Mouse (Mus musculus) retina, postnatal 7 days (tissue): Measurements from ENCODE around the gene Ankrd34a.
A peak's percentile ranks its signal among the peaks of the same experiment; 100 is the strongest.
"Not testable (repeated sequence)": the region's sequence is repeated elsewhere in the genome, so short reads cannot be mapped to it uniquely, and the experiment has no call there.

ENCODE experiments used
- DNase-seq: peaks from one replicate; pipeline ENCODE4 v3.0.0-alpha.2; 2012; ENCODE audit warnings: low read depth, low spot score

The Ankrd34a gene

GRCm38 (mm10) chr3:96579885-96580454 lies 16.5 kb upstream of the Ankrd34a start:
- DNase-seq: peak; percentile 92

DNA sequence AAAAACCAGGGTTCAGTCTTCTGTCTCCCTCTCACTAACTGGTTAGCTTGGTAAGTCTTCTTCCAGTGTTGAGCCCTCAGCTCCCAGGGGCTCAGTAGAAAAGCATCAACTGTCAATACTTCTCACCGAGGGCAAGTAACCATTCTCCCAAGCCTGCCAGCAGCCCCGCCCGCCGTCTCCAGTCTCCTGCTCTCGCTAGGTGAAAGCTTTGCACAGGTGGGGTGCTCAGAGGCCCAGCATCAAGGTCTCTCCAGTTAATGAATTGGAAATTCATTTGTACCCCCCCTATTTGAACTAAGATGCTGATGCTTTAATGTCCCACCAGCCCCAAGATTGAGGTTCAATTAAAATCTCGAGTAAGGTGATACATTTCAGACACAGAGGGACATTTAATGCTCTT lies 15.3 kb upstream of the Ankrd34a start:
- DNase-seq: no peak

DNA sequence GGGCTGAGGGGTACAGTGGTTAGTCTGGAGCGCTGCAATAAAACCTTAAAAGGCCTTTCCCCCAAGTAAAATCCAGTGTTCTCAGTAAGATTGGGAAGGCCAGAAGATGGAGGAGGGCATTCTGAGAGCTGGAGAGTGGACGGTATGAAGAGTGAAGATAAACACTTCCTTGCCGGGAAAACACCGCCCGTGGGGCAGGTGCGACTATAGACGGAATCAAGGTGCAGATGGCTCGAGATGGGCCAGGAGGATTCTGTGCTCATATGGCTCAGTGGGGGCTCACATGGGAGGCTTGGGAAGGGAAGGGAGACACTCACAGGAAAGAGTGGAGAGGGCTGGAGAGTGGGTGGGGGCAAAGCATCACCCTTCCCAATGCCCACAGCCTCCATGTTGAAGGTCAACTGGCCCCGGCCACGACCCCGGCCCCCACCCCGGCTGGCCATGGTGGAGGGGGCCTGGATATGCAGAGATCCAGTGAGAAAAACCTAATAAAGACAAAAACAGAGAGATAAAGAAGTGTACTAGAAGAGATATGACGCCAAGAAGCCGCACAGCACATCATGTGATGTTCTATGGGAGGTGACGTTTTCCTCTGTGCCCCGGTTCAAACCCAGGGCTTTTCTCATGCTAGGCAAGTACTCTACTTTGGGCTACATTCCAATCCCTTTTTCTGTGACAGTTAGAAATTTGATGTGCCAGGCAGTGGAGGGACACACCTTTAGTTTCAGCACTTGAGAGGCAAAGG lies 14.5 kb upstream of the Ankrd34a start:
- no peak for DNase-seq

DNA sequence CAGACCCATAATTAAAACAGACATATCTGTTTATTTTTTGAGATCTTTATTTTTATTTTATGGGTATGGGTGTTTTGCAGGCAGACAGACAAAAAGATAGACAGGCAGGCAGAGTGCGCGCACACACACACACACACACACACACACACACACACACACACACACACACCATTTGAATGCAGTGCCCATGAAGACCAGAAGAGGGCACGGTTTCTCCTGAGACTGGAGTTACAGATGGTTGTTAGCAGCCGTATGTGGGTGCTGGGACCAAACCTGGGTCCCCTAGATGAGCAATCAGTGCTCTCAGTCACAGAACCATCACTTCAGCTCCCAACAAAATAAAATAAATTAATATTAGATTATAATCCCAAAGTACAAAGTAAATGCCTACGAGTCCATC lies 13.1 kb upstream of the Ankrd34a start:
- DNase-seq: no peak

DNA sequence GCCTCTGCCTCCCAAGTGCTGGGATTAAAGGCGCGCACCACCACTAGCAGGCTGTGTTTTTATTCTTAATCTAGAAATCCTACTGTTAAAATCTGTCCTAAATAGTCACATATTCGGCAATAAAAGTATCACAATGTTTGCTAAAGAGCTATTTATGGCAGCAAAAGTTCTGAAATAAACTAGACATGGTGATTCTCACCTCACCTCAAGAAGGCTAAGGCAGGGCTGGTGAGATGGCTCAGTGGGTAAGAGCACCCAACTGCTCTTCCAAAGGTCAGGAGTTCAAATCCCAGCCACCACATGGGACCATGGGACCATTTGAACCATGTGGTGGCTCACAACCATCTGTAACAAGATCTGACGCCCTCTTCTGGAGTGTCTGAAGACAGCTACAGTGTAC lies 5.8 kb upstream of the Ankrd34a start:
- no peak for DNase-seq

DNA sequence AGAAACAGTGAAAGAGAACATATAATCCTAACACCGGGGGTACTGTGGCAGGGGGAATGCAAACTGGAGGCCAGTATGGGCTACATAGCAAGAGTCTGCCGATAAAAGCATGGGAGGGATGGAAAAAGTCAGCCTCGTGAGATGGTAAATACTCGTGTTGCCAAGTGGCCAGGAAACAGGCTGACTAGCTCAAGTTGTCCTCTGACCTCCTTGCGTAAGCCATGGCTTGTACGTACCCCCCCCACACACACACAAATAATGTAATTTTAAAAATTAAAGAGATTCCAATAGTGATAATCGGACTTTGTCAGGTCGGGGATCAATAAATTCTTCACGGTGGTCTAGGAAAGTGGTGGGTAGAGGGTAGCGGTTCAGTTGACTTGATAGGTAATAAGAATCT lies 3.1 kb upstream of the Ankrd34a start:
- DNase-seq: no peak

DNA sequence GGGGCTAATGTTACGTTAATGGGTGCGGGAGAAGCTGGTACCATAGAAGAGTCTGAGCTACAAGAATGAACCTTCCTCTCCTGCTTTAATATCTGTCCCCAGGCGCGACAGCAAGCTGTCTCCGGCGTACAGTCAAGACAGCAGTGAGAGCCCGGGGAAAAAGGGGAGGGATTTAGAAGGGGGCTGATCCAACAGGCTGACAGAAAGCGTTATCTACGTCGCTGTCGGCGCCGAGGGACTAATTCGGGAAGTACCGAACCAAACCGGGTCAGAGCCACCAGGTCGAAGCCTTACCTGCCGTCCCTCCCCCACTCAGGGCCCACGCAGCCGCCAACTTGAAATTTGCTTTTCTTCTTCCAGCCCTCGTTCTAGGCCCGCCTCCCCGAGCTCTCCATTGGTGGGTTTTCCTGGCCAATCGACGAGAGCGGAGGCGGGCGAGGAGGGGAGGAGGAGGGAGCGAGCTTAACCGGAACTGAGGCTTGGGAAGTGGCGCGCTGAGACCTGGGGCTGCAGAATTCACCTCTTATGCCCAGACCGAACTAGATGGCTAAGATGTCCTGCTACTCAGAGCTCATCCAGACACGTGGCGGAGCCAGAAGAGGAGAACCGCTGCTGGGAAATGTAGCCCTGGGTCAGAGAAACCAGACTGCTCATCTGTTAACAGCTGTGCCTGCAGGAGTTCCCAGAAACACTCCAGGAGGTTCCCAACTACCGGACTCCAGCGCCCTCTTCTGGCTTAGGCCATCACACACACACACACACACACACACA lies 2.5 kb upstream of the Ankrd34a start, which contains the start of gene Polr3gl:
Gene Polr3gl, minus strand, starts transcription at position 392 of the 771 bp plus-strand sequence.
- peak; percentile 89 for DNase-seq

DNA sequence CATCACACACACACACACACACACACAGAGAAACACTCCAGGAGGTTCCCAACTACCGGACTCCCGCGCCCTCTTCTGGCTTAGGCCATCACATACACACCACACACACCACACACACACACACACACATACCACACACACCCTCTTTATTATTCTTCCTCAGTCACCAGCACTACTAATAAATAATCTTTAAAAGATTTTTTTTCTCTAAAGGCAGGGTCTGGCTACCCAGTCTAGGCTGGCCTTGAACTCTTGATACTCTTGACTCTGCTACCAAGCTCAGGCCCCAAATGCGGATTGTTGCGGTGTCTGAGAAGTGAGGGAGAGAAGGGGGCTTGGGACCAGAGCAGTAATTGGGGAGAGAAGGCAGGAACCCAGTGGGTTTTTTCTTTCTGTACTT lies 1.6 kb upstream of the Ankrd34a start:
- no peak for DNase-seq

DNA sequence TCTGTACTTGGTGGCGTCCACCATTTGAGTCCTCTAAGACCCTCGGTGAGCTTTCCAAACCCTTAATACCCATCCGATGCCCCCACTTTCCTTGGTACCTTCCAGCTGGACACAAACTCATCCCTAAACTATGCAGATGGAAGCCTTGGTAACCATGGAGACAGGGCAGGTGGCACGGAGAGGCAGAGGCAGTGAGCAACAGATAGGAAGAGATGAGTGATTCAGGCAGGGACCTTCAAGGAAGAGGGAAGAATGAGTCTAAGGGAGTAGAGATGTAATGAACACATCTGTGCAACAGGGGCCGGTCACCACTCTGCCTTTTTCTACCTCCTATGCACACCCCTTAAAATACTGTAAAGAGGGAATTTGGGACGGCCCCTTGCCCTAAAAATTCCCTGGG lies 775 bp upstream of the Ankrd34a start:
- DNase-seq: no peak

- no peak for DNase-seq
Measured at GRCm38 (mm10) chr3:96596855-96597254, 419 bp downstream of the Ankrd34a start.

DNA sequence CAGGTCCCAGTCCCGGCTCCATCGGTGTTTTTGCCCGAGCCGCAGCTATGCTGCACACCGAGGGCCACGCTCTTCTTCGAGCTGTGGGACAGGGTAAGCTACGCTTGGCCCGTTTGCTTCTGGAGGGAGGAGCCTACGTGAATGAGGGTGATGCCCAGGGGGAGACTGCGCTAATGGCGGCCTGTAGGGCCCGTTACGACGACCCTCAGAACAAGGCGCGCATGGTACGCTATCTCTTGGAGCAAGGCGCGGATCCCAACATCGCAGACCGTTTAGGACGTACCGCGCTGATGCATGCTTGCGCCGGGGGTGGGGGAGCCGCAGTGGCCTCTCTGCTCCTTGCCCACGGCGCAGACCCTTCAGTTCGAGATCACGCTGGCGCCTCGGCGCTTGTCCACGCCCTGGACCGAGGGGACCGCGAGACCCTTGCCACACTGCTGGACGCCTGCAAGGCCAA lies 1.0 kb downstream of the Ankrd34a start:
- no peak for DNase-seq

GRCm38 (mm10) chr3:96598156-96599068 lies 2.0 kb downstream of the Ankrd34a start:
- DNase-seq: peak; percentile 32

GRCm38 (mm10) chr3:96599069-96599393 lies 2.6 kb downstream of the Ankrd34a start:
- DNase-seq: no peak

DNA sequence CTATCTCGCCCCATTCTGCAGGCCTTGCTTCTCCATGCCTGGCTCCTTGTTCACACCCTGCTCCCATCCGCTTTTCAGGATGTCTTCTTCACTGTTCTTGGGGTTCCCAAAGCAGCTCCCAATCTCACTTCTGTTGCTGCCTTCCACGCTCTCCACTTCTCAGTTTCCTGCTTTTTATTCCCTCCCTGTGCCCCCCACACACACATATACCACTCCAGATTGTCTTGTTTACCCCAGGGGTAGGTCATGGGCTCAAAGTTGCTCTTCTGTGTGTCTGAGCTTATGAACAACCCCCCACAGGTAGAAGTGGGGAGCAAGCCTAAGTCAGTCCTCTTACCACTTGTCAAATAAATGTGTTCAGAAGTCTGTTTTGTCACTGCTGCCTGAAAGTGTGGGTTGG lies 3.0 kb downstream of the Ankrd34a start:
- DNase-seq: no peak

DNA sequence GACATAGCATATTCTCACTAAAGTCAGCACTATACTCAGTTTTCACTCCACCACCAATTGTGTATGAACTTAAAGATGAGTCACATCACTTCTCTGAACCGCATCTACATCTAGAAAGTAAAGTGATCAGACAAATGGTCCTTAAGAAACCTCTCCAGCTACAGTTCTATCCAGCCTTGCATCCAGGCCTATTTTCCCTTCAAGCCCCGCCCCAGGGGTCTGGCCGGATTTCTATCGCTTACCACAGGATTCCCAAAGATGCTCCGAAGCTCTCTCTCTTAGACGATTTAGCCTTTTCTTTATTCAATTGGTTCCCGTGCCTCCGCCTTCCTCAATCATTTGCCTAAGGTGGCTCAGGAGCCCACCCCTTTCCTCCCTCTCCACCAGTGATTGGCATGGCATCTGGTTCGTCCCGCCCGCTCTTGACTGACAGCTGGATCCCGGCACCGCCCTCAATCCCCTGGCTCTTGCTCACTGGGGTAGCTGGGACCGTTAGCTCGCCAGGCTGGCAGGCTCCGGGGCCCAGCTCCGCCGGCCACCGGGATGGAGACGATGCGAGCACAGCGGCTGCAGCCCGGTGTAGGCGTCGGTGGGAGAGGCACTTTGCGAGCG lies 4.3 kb downstream of the Ankrd34a start, which contains the start of gene Lix1l:
Gene Lix1l, plus strand, starts transcription at position 511 of the 612 bp plus-strand sequence.
- peak; percentile 87 for DNase-seq

GRCm38 (mm10) chr3:96601251-96601787 lies 4.9 kb downstream of the Ankrd34a start:
- no peak for DNase-seq

DNA sequence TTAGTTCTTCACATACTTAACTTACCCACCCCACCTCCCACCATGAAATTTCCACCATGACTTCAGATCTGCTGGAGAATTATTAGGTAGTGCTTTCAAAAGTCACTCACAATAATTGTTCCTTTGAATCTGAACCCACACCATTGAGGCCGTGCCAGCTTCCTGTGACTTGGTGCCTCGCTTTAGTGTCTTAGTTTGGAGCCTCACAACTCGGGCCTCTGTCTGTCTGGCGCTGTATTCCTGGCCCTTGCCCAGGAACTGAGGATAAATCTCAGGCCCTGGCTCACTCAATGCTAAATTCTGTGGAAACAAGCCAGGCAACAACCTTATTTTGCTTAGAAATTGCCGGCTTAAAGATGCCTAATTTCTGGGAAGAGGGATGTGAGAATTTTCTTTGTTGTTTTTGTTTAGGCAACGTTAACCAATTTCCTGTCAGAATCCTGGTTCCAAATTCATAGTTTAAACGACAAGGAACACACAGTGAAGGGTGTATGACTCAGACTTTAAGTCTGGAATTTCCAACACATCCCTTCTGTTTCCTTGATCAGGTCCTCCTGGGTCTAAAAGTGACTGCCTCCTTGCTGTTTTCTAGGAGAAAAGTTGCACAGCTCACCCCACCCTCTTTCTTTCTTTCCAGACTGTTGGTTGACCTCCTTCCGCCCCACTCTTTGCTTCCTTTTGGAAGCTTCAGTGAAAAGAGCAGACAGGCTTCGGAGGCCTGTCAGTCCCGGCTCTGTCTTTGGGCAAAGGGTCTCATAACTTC lies 5.7 kb downstream of the Ankrd34a start:
- no peak for DNase-seq

GRCm38 (mm10) chr3:96602704-96603084 lies 6.3 kb downstream of the Ankrd34a start:
- DNase-seq: no peak

DNA sequence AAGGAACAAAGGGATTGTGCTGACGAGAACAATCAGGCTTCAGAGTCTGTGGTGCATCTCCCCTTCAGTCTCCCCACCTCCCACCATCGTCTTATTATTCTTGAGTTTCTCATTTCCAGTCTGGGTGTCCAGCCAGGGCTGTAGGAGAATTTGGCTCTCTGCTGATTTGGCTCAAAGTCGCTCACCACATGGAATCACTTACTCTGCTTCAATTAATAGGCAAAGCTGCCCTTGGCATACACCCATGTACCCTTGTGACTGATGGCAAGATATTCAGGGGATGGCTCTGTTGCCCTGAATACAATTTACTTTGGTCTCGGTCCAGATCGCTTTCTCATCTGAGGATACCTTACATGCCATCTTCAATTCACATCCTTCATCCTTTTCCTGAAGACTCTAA lies 6.9 kb downstream of the Ankrd34a start:
- DNase-seq: no peak

- not testable (repeated sequence) for DNase-seq
Measured at GRCm38 (mm10) chr3:96606007-96606406, 9.6 kb downstream of the Ankrd34a start.
